Mouse (Mus musculus) naive thymus-derived CD4-positive, alpha-beta T cell, adult 5 months (primary cell): ENCODE data around the gene Etfdh. TPM values are rescaled to one million over a fixed set of nuclear protein-coding genes. Genes with fewer than 3 reads are reported as not detected.

Experiments used
- polyA plus RNA-seq: library from polyadenylated mRNA; unstranded; fragments of 100-300 nt; shearing (Covaris generic); gene quantifications from one replicate; pipeline ENCODE4 v1.2.1, GENCODE M21; 2017

Etfdh gene
- 38.0 TPM for polyA plus RNA-seq

DNA sequence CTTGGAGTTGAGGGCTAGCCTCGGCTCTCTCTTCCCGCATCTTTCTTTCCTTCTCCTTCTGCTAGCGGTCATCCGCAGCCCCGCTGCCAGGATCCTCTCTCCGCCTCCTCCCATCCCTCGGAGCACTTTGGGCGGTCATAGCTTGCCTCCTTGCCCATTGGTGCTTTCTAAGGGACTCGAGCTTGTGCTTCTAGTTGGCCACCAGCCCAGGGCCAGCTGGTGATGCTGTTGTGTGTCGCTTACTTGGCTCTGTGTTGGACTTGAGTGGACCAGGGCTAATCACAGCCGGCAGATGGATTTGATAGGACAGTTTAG is at the start of gene Etfdh:
Gene Etfdh, minus strand, starts transcription at position 85 of the 315 bp plus-strand sequence.

DNA sequence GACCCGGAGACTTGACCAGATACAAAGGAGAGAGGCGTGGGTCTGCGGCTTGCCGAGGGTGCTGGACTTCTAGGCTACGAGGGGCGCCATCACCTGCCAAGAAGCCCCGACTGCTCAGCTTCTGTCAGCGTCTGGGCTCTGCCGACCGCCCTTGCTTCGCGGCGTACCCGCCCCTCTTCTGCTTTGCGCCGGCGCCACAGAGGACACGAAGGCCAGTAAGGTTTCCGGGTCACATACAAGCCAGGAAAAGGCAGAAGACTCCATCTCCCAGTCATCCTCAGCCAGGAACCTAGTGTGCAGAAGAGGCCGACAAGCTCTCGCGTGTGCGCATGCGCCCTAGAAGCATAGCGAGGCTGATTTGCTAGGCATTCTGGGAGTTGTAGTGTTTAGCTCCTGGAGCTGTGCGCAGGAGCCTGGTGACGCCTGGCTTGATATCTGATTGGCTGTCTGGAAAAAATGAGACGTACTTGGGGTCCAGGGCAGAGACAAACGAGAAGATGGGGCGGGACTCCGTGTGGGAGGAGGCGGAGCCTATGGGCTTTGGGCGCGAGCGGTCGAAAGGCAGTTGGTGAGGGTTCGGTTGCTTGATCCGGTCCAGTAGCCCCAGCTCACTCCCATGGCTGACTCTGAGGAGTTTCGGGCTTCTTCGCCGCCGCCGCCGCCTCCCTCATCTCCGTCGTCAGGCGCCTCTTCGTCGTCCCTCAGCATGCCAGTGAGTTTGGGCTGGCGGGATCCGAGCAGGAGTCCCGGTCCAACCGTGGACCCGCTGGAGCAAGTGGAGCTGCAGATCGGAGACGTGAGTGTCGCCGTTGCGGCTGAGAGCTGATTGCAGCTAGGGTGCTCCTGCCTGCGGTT is 512 bp downstream of the Etfdh start, which contains the start of gene 4930579G24Rik:
Gene 4930579G24Rik, plus strand, starts transcription at position 519 of the 855 bp plus-strand sequence.

DNA sequence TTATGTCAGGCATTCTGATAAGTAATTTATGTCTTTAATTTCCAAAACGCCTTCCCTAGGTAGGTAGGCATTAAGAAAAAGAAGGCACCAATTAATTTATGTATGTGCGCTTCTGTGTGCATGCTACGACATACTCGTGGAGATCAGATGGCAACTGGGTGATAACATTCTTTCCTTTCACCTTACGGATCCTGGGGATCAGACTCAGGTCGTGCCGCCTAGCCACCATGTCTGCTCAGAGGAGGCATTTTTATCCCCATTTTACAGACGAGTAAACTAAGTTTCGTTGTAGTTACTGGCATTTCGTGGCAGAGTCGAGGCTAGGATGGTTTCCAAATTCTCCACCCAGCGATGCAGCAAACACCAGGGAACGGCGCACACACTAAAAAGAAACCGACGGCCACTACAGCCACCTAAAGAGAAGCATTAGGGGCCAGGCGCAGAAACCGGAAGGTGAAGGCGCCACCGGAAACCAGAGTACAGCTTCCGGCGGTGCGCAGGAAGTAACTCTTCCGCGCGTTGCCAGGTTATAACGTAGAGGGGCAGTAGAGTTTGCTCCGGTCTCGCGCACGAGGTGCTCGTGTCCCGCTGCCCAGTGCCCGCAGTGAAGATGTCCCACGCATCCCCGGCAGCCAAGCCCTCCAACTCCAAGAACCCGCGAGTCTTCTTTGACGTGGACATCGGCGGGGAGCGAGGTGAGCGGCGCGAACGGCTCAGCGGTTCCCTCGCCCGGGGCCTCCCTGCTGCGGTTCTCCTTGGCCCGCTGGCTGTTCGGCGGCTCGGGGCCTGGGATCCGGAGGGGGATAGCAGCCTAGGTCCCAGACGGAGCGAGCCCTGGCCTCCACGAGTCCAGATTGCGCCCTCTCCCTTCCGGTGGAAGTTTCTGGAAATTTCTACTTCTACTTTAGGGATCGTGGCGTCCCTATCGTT is 38.2 kb downstream of the Etfdh start, which contains the start of gene Ppid:
Gene Ppid, plus strand, starts transcription at position 480 of the 930 bp plus-strand sequence.

DNA sequence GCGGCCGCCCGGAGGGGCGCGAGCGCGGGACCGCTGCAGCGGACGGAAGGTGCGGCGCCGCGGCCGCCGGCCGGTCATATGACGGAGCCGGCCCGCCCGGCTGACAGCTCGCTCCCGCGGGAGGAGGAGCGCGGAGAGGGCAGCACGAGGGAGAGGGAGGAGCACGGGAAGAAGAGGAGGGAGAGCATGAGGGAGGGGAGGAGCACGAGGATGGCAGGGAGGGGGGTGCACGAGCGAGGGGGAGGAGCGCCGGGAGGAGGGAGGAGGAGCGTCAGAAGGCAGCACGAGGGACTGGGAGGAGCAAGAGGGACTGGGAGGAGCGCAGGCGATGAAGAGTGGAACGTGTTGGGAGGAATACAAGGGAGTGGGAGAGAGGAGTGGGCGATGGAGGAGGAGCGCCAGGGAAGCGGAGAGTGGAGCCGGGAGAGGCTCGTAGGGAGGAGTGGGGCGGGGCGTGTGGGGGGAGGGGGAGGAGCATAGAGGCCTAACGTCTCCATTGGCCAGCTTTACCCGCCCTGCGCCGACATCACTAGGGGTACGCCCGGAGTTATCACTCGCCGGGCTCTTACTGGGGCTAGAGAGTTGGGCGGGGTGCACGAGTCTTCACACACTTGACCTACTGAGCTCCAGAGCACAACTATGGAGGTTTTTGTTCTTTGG is 61.5 kb downstream of the Etfdh start, which contains the start of gene Fnip2:
Gene Fnip2, minus strand, starts transcription at position 94 of the 660 bp plus-strand sequence.

Other genes with a start within 250 kb of the Etfdh start
- gene Fnip2, start 61.7 kb downstream of the Etfdh start, polyA plus RNA-seq: 0.57 TPM
- 70.8 TPM for gene Ppid, start 38.2 kb downstream of the Etfdh start, polyA plus RNA-seq
- 7.4 TPM for gene 4930579G24Rik, start 421 bp downstream of the Etfdh start, polyA plus RNA-seq
- gene Rxfp1, start 108.4 kb upstream of the Etfdh start, polyA plus RNA-seq: not detected
- 0.56 TPM for gene Tmem144, start 223.3 kb upstream of the Etfdh start, polyA plus RNA-seq